Mouse (Mus musculus) liver, postnatal 0 days (tissue): ENCODE results near the gene Slc27a1. TPM values are rescaled to one million over a fixed set of nuclear protein-coding genes. Genes with fewer than 3 reads are reported as not detected.

Experiments
- ATAC-seq: fragments of 200-750 bp; cut with Nextera tagmentation; 2 replicates; pipeline ENCODE4 v1.8.0; 2017; ENCODE audit warnings: mild to moderate bottlenecking, moderate library complexity
- DNase-seq: peaks from one replicate; pipeline ENCODE4 v3.0.0-alpha.2; 2016
- H3K27ac ChIP-seq: fragments of 300-500 bp; sonication (generic); 2 replicates; pipeline ENCODE4 v1.5.1; 2014; ENCODE audit warnings: antibody characterized with exemption, moderate library complexity, mild to moderate bottlenecking, low read depth
- H3K27me3 ChIP-seq: fragments of 300-500 bp; sonication (generic); 2 replicates; pipeline ENCODE4 v1.6.1; 2014; ENCODE audit warnings: low read length, control low read depth, mixed read lengths; ENCODE audit not compliant: insufficient read depth
- H3K36me3 ChIP-seq: fragments of 300-500 bp; sonication (generic); replicated peaks from 2 replicates; pipeline ENCODE4 v1.6.1; 2014; ENCODE audit warnings: mild to moderate bottlenecking, control low read depth, low read length, moderate library complexity, mixed read lengths; ENCODE audit not compliant: insufficient read depth
- H3K4me1 ChIP-seq: fragments of 300-500 bp; sonication (generic); 2 replicates; pipeline ENCODE4 v1.6.1; 2014; ENCODE audit warnings: antibody characterized with exemption, mild to moderate bottlenecking, control low read depth; ENCODE audit not compliant: insufficient read depth
- H3K4me2 ChIP-seq: fragments of 300-500 bp; sonication (generic); 2 replicates; pipeline ENCODE4 v1.6.1; 2014; ENCODE audit warnings: low read depth, mild to moderate bottlenecking, low read length, moderate library complexity, mixed read lengths
- H3K4me3 ChIP-seq: fragments of 300-500 bp; sonication (generic); 2 replicates; pipeline ENCODE4 v1.5.1; 2014; ENCODE audit warnings: low read depth, low read length
- H3K9ac ChIP-seq: fragments of 300-500 bp; sonication (generic); replicated peaks from 2 replicates; pipeline ENCODE4 v1.6.1; 2014; ENCODE audit warnings: mild to moderate bottlenecking, moderate library complexity
- H3K9me3 ChIP-seq: fragments of 300-500 bp; sonication (generic); 2 replicates; pipeline ENCODE4 v1.6.1; 2016; ENCODE audit warnings: mild to moderate bottlenecking, control low read depth, low read length, mixed read lengths
- CTCF ChIP-seq: sonication (generic); IDR thresholded peaks from 2 replicates; pipeline ENCODE4 v1.5.1; 2016; ENCODE audit warnings: antibody characterized with exemption, low read depth
- EP300 ChIP-seq: IDR thresholded peaks from 2 replicates; pipeline ENCODE4 v1.6.1; 2016; ENCODE audit warnings: antibody characterized with exemption, low read depth, mild to moderate bottlenecking
- WGBS: fragments of 180-500 bp; shearing (Covaris S2); extraction: QIAGEN DNeasy Blood & Tissue Kit; methylation state at CpG from one replicate; pipeline ENCODE4 v1.1.7; 2014; ENCODE audit not compliant: insufficient replicate concordance; 5-methylcytosine and 5-hydroxymethylcytosine counted together
- microRNA-seq: library from miRNA; unstranded; fragments of <30 nt; microRNA quantifications from one replicate; pipeline ENCODE4, GENCODE M21; 2016
- polyA plus RNA-seq: library from polyadenylated mRNA; unstranded; fragments of >200 nt; fragmentation: Nextera tagmentation; extraction: Ambion mirVana; gene quantifications from 2 replicates; pipeline ENCODE4 v1.2.1, GENCODE M21; 2015

The Slc27a1 gene
- polyA plus RNA-seq, 1 experiment from 2014 or later, result 6.8 TPM

DNA sequence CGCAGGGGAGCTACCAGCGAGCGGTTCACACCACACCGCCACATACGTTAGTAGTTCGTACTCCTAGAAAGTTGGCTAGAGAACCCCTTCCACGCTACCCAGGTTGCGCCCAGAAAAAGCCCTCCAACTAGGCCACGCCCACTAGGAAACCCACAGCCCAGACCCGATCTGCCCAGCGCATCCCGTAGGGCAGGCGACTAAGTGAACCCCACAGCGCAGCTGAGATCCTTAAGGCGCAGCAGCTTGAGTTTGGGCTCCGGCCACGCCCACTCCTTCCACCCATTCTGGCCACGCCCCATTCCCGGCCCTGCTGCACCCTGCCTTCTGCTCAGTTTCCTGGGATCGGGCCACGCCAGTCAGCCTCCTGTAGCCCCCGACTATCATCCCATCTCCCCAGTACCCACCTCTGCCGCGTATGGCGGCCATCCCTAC lies 61.1 kb downstream of the Slc27a1 start:
- 5% methylated on average over 25 of the region's 25 CpGs for WGBS
- TF ChIP-seq CTCF (no peak), EP300 (no peak)
- Histone ChIP-seq H3K36me3 (peaks cover 2% of the 10 kb centered on the region), H3K4me2 (peak overlapping the region; percentile 87), H3K27me3 (peaks cover 32% of the 10 kb centered on the region), H3K4me1 (peaks cover 30% of the 10 kb centered on the region), H3K4me3 (peak overlapping the region; percentile 51), H3K9me3 (no peaks in the 10 kb centered on the region), H3K9ac (no peak overlapping the region), H3K27ac (peak overlapping the region; percentile 35; the same call in 1 of the 2 replicates)
- ATAC-seq (peak; percentile 12), DNase-seq (peak; percentile 56)

DNA sequence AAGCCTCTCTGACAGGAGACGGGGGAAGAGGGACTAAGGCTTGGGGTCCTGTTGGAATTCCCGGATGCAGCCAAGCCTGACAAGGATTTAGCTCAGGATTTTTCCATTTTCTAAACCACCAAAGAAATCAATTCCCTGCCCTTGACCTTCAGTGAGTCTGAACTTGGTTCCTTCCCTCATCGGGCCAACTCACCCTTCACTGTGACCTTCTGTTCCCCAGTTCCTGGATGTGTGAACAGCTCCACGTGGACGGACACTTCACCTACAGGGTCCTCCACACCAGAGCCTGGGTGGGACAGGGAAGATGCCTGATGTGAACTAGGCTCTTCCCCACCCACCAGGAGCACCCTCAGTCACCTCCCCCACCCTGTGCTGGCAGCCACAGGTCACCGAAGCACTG lies 62.1 kb downstream of the Slc27a1 start:
- H3K4me1 ChIP-seq, result peaks cover 30% of the 10 kb centered on the region
- no peak overlapping the region for H3K9ac ChIP-seq
- peaks cover 35% of the 10 kb centered on the region for H3K27me3 ChIP-seq
- no peaks in the 10 kb centered on the region; the same call in none of the 2 replicates for H3K36me3 ChIP-seq
- WGBS, result 66% methylated on average over 6 of the region's 6 CpGs
- DNase-seq (no peak), ATAC-seq (no peak)
- no peak overlapping the region for H3K4me3 ChIP-seq
- no peak overlapping the region for H3K27ac ChIP-seq
- no peaks in the 10 kb centered on the region for H3K9me3 ChIP-seq
- H3K4me2 ChIP-seq, result no peak overlapping the region
- TF ChIP-seq EP300 (no peak), CTCF (no peak)

DNA sequence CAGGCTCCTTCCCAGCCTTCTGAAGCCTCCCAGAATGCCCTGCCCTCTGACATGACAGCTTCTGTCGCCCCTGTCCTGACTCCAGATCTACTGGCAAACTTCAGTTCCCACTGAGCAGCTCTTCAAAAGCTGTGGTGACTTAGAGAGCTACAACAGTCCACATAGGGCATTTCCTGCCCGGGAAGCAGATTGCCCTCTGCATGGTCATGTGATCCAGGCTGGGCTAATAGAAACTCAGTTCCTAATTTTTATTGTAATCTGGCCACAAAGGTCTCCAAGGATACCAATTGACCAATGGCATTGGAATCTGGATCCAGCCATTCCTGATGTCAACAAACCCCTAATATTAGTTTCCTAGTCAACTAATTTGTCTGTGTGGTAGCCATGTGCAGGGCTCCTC lies 63.2 kb downstream of the Slc27a1 start:
- Histone ChIP-seq H3K27ac (no peak overlapping the region), H3K9me3 (no peaks in the 10 kb centered on the region), H3K4me2 (no peak overlapping the region), H3K9ac (no peak overlapping the region), H3K27me3 (peaks cover 35% of the 10 kb centered on the region), H3K4me3 (no peak overlapping the region), H3K4me1 (peaks cover 30% of the 10 kb centered on the region), H3K36me3 (no peaks in the 10 kb centered on the region; the same call in 1 of the 2 replicates)
- 36% methylated on average over 2 of the region's 2 CpGs for WGBS
- DNase-seq, result no peak
- ATAC-seq, result no peak
- TF ChIP-seq EP300, result no peak
- TF ChIP-seq CTCF, result no peak

DNA sequence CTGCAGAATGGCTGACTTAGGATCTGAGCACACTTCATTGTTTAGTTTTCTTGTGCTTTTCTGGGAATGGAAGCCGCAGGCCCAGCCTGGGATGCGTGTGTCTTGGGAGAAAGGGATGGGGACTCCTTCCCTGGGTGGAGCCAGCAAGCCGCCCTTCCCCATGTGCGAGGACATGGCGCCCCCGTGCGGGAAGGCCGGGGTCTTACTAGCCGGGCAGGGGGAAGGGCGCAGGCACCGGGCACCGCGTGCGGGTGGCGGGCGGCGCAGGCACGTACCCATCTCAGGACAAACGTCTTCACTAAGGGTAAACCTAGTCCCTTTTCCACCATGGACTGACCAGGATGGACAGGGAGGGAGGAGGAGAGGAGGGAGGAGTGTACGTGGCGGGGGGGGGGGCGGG lies 64.5 kb downstream of the Slc27a1 start:
- Histone ChIP-seq H3K4me2 (peak overlapping the region; percentile 26), H3K9me3 (no peaks in the 10 kb centered on the region), H3K27me3 (peaks cover 35% of the 10 kb centered on the region), H3K9ac (no peak overlapping the region), H3K4me1 (peaks cover 22% of the 10 kb centered on the region), H3K27ac (no peak overlapping the region), H3K36me3 (no peaks in the 10 kb centered on the region), H3K4me3 (no peak overlapping the region)
- 5% methylated on average over 19 of the region's 22 CpGs for WGBS
- DNase-seq, result peak; percentile 78
- no peak for ATAC-seq
- TF ChIP-seq CTCF (peak; percentile 80), EP300 (no peak)

DNA sequence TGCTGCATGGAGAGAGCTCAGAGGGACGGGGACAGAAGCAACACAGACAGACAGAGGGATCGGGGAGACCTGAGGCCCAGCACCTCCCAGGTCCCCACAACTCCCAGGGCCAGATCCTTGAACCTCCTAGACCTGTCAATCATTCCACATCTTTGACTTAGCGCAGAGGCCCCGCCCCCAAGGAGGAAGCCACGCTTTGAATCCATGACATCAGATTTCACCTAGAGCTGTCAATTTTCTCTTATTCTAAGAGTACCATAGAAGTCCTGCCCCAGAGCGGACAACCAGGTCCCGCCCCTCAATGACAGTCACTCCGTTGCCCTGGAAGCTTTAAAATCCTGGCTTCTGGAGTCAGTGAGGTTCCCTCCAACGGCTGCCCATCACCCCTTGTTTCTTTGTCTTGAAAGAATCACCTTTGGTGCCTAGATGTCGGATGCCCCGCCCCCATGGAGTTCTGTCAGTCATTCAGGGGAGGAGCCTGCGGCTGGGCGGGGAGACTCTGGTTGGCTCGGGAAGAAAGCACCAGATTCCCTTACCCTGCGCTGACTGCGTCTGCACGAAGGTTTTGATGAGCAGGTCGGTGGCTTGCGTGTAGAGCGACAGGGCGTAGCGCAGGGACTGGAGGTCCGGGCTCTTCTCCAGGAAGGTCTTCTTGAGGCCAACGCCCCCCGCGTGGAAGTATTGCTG lies 65.4 kb downstream of the Slc27a1 start:
- WGBS, result 4% methylated on average over 26 of the region's 26 CpGs
- Histone ChIP-seq H3K27ac (no peak overlapping the region), H3K36me3 (no peaks in the 10 kb centered on the region), H3K4me1 (peaks cover 12% of the 10 kb centered on the region), H3K4me2 (peak overlapping the region; percentile 28), H3K4me3 (0 out of 2 replicates have a peak overlapping the region, but pooled peaks have one; percentile 5), H3K27me3 (peaks cover 35% of the 10 kb centered on the region), H3K9me3 (no peaks in the 10 kb centered on the region), H3K9ac (no peak overlapping the region)
- no peak for TF ChIP-seq EP300
- TF ChIP-seq CTCF, result no peak
- peak; percentile 70 for DNase-seq
- no peak for ATAC-seq

Small RNA genes lying within 50 kb of the gene (microRNA-seq; reads per million reads assigned to microRNA genes)
- not detected for gene Mir6769b

Other genes with a start within 250 kb of the Slc27a1 start
- gene Use1, start 202.0 kb upstream of the Slc27a1 start, polyA plus RNA-seq, result 62.8 and 64.6 TPM in 2 replicates
- 5.3 and 5.9 TPM in 2 replicates for gene Ocel1, start 197.6 kb upstream of the Slc27a1 start, polyA plus RNA-seq
- 38.0 and 46.6 TPM in 2 replicates for gene Nr2f6, start 186.9 kb upstream of the Slc27a1 start, polyA plus RNA-seq
- 4.6 and 5.6 TPM in 2 replicates for gene Ushbp1, start 173.1 kb upstream of the Slc27a1 start, polyA plus RNA-seq
- gene Babam1, start 172.0 kb upstream of the Slc27a1 start, polyA plus RNA-seq, result 40.0 and 40.7 TPM in 2 replicates
- gene Ankle1, start 162.9 kb upstream of the Slc27a1 start, polyA plus RNA-seq, result 11.4 and 11.9 TPM in 2 replicates
- 4.5 and 5.0 TPM in 2 replicates for gene Abhd8, start 105.2 kb upstream of the Slc27a1 start, polyA plus RNA-seq
- gene Mrpl34, start 103.9 kb upstream of the Slc27a1 start, polyA plus RNA-seq, result 119 and 120 TPM in 2 replicates
- gene Dda1, start 99.7 kb upstream of the Slc27a1 start, polyA plus RNA-seq, result 30.3 and 31.0 TPM in 2 replicates
- gene Ano8, start 82.9 kb upstream of the Slc27a1 start, polyA plus RNA-seq, result 0.14 and 0.27 TPM in 2 replicates
- gene Gtpbp3, start 80.8 kb upstream of the Slc27a1 start, polyA plus RNA-seq, result 4.5 and 4.9 TPM in 2 replicates
- gene Plvap, start 57.1 kb upstream of the Slc27a1 start, polyA plus RNA-seq, result 29.1 and 31.1 TPM in 2 replicates
- gene Ccdc194, start 43.2 kb upstream of the Slc27a1 start, polyA plus RNA-seq, result 0.20 TPM in 1 of 2 replicates, not detected in the other
- gene Bst2, start 31.4 kb upstream of the Slc27a1 start, polyA plus RNA-seq, result 57.0 and 62.1 TPM in 2 replicates
- gene Mvb12a, start 26.0 kb upstream of the Slc27a1 start, polyA plus RNA-seq, result 61.7 and 62.5 TPM in 2 replicates
- 0.62 and 0.66 TPM in 2 replicates for gene Tmem221, start 10.0 kb upstream of the Slc27a1 start, polyA plus RNA-seq
- gene Nxnl1, start 2.3 kb upstream of the Slc27a1 start, polyA plus RNA-seq, result 0.08 TPM in 1 of 2 replicates, not detected in the other
- gene Pgls, start 23.3 kb downstream of the Slc27a1 start, polyA plus RNA-seq, result 153 and 158 TPM in 2 replicates
- 9.2 and 11.2 TPM in 2 replicates for gene Fam129c, start 28.8 kb downstream of the Slc27a1 start, polyA plus RNA-seq
- gene Colgalt1, start 42.1 kb downstream of the Slc27a1 start, polyA plus RNA-seq, result 25.0 and 25.7 TPM in 2 replicates
- 0.25 and 0.36 TPM in 2 replicates for gene Unc13a, start 102.9 kb downstream of the Slc27a1 start, polyA plus RNA-seq
- 4.3 and 4.6 TPM in 2 replicates for gene Jak3, start 107.4 kb downstream of the Slc27a1 start, polyA plus RNA-seq
- 1.3 and 2.8 TPM in 2 replicates for gene Insl3, start 120.3 kb downstream of the Slc27a1 start, polyA plus RNA-seq
- gene B3gnt3, start 132.9 kb downstream of the Slc27a1 start, polyA plus RNA-seq, result 3.0 TPM in 2 replicates
- gene Fcho1, start 156.8 kb downstream of the Slc27a1 start, polyA plus RNA-seq, result 15.3 and 16.7 TPM in 2 replicates